Mouse (Mus musculus): Measurements from ENCODE around the gene Tpp1.

Gene Tpp1

DNA sequence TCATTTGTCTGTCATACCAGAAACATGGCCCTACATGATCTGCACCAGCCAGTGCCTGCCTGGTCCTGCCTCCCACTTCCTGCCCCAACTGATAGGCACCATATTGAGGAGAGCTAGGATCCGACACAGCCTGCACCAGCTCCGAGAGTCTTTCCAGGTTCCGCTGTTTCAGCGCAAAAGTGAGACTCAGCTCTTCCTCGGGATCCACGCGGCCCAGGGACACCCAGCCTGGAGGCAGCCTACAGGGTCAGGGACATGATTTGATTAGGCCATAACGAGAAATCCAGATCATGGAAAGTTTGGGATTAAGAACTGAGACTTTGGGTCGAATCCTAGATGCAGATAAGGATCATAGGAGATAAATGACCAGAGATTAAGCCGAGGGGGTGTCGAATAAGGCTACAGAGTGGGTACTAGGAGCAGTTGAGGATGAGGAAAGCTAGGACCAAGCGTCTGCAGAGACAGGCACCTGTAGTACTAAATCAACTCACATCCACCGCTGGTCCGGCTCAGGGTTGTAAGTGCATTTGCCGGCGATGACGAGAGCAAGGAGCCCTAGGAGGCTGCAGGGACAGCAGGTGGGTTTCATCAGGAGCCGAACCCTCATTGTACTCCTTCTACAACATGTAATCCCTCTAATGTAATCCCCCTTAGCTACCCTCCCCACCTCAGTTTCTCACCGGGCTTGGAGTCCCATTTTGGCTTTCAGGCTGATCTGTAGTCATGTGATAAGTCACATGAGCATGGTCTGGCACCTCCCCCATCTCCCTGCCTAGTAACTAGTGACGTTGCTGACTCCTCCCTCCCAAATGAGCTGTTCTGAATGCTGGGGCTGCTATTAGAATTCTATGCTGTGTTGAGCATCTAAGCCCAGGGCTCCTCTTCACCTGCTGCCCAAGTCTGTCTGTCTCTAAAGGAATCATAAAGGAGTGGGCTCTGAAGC, at the start of gene Tpp1:
Tpp1 (minus strand) TSS at position 745 of the 943 bp plus-strand sequence.
- DNase-seq (ENCODE audit: low spot score), result peak; percentile 92

DNA sequence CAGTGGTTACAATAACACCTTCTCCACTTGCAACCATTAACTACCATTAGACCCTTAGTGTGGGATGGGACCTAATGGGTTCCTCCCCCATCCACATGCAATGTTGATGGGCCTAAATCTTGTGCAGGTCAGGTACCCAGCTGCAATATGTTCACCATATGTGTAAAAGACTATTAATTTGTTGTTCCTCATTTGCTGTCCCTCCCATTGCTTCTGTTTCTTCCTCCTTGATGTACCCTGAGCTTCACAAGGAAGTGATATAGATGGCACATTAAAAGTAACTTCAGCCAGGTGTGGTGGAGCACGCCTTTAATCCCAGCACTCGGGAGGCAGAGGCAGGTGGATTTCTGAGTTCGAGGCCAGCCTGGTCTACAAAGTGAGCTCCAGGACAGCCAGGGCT, 44.9 kb upstream of the Tpp1 start:
- no peak for DNase-seq (ENCODE audit: low spot score)

DNA sequence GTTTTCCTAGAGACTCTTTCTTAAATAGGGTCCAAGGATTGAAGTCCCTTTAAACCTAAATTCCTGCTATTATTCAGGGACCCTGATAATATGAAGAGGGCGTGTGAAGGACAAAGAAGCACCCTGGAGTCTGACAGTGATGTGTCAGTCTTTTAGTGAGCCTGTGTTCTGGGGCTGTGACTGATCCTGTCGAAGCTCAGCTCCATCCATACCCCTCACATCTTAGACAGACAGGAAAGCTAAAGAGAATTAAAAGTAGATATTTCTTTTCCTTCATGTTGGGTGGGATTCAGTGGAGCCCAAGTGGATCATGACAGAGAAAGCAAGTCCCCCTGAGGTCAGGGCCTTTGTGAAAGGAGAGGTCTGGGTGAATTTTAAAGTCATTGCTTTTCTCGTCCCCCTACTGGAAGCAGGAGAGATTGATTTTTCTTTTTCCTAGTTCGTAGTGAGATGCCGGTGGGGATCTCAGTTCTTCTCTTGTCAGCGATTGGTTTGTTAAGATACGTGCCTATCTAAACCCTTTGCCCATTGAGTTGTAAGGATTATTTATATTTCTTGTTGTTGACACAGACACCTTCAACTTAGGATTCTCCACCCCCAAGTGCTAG, 43.8 kb upstream of the Tpp1 start:
- DNase-seq (ENCODE audit: low spot score), result no peak

DNA sequence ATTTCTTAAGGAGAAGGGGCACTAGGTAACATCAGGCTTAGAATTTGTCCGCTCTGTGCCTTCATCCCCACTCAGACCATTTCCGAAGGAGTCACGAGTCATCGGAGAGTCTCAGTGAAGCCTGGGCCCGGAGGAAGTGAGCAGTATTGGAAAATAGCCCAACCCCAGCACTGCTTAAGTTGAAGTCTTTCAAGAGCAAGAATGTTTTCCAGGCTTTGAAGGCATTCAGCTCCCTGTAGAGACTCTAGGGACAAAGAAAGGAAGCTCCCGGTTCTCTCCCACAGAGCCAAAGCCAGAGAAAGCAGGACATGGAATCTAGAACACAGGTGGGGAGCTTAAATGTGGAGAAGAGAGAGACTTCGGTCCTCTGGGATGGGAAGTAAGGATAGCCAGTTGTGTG, 41.7 kb upstream of the Tpp1 start:
- DNase-seq (ENCODE audit: low spot score), result no peak

DNA sequence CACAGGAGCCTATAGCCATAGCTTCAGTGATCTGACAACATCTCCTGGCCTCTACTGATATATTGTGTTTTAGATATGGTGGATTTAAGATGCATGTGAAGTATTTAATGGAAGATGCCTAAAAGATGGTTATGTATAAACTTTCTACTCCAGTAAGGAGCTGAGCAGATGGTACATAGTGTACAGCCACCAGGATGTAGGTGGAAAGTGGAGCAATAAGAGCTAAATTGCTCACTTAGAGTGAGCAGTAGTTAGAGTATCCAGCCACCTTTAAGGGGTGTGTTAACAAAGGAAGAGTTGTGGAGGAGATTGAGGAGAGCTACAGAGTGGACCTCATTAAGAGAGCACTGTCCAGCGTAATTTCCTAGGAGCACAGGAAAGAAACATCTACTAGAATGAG, 39.1 kb upstream of the Tpp1 start:
- no peak for DNase-seq (ENCODE audit: low spot score)

DNA sequence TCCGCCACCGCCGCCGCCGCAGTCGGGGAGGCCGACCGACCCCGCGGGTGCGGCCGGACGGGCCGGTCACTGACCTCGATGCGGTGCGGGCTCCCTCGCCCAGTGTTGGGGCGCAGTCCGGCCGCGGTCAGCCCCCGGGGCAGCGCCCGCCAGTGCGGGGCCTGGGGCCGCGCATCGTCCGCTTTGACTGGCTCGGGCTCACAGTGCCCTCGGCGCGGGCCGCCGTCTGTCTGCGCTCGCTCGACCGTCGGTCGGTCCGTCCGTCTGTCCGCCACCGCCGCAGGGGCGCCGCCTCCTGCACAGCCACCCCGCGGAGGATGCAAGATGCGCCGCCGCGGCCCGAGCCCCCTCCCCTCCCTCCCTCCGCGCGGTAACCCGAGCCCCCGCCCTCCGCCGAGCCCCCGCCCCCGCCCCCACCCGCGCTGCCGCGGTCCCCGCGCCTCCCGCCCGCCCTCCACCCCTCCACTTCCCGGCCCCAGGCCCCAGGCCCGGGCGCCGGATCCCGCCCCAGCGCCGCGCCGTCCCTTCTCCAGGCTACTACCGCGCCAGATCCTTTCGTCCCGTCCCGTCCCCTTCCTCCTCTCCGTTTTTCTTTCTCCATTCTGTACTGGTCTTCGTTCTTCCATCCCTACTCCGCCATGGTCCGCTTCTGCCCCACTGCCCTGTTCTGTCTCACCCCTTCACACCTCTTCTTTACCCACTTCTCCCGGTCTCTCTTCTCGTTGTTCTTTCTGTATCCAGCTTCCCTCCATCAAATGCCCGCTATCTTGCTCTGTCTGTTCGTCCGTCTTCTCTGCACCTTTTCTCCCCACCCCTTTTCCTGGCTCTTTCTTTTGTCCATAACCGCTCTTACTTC, 35.5 kb upstream of the Tpp1 start, which contains the start of gene Dchs1:
Dchs1 (minus strand) TSS at position 370 of the 856 bp plus-strand sequence.
- no peak for DNase-seq (ENCODE audit: low spot score)

DNA sequence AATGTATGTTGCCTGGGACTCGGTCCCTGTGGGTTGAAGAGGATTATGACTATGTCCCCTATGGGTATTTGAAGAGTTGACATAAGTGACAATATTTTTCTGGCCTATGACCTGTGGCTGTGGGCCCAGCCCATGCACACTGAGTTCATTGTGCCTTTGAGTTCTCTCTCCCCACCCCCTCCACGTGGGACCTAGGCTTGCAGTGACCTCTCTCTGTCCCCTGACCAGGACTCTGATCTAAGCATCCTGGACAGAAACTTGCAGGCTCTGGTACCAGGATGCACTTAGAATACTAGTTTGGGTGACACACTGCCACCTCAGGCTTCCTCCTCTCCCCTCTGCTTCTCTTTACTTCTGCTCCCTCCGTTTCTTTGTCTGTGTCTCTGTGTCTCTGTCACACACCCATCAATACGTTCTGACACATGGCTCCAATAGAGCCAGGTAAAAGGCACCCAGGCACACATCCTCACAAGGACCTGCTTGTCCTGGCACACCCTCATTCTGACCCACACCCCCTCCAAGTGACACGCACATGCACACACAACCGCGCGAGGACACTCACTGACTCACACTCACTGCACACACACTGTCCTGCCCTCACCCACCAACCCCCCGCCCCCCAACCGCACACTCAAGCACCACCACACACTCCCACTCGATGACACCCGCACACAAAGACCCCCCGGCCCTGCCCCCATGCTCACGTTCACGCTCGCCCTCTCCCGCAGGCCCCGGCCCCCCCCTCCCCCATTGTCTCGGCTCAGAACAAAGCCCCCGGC, 34.7 kb upstream of the Tpp1 start:
- no peak for DNase-seq (ENCODE audit: low spot score)

DNA sequence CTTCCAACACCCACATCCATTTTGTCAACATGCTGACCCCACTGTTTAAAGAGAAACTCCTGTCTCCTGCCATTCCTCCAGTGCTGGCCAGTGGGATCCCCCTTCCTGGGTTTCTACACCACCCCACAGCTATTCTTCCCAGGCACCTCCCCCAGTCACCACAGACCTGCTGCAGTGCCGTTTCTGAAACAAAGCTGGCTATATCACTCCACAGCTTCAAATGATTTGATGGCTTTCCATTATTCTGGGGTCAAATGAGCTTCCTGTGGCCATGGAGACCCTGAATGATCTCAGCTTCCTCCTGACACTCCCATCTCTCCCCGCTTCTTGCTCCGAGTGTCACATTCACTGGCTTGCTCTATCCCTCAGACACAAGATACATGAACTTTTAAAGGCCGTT, 32.5 kb upstream of the Tpp1 start:
- no peak for DNase-seq (ENCODE audit: low spot score)

DNA sequence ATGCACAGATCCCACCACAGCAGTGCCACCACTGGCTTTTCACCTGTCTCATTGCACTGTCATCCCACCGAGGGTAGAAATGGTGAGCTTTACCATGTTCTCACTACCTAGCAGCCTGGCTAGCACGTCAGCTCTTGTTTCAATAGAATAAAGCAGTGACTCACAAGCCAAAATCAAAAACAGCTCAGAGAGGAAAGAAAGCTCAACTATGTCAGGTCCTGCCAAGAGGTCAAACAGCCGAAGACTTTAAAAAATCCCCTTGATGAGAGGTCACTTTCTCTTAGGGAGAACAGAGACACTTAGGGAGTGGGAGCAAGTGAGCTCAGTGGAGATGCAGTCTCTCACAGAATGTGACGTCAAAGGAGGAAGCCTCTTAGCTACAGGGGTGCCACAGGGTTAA, 31.8 kb upstream of the Tpp1 start:
- DNase-seq (ENCODE audit: low spot score), result no peak

DNA sequence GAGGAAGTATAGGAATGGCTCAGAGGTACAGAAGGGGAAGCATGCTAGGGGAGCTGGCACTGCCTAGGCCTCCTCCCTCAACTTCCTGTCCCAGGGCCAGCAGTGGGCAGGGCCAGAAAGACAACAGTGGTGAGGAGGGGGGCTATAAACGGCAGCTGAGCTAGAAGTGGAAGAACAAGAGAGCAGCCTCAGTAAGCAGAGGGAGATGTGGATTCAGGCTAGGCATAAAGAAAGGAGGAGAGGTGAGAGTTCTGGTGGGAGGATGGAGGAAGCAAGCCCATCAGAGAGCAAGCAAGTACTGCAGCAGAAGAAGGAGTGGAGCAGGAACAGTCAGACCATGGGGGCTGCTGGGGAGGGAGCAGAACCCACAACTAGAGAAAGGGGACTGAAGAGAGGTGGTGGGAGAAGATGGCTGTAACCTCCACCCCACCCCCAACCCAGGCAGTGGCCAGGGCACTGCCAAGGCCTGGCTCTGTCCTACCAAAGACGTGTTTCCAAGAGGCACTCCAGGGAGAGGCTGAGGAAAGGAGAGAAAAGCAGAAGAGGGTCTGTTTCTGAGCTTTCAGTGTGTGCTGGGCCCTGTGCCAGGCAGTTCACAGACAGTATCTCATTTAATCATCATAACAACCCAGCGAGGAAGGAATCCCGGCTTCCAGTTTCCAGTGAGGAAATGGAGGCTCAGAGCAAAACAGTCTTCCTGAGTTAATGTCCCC, 26.7 kb upstream of the Tpp1 start:
- peak; percentile 54 for DNase-seq (ENCODE audit: low spot score)

DNA sequence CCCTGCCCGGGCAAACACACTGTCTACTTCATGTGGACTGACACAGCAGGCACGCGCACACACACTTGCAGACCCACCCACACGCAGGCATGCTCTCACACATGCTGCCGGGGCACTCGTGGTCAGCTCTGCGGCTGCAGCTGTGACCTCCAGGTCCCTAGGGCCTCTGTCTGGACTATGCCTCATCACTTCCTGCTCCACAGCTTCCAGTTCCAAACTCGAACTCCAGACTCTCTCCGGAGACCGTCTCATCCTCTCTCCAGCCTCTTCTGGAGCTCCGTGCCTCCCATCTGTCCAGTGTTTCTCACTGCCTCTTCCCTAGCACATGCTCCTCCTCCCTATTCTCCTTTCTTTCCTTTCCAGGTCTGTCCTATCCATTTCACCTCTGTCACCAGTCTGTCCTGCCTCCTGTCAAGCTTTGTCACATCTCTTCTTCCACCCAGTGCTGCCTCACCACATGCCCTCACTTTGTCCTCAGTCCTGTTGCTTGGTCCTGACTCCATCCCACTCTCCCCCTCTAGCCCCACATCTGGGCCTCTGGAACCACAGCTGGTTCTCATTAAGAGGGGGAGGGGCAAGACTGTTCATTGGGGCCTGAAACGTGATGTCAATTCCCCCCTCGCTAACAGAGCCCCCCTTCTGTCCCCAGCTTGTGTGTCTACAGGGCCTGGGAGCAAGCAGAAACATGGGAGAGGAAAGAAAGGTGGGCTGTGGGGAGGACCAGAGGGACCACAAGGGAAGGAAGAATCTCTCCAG, 25.9 kb upstream of the Tpp1 start:
- DNase-seq (ENCODE audit: low spot score), result peak; percentile 48

DNA sequence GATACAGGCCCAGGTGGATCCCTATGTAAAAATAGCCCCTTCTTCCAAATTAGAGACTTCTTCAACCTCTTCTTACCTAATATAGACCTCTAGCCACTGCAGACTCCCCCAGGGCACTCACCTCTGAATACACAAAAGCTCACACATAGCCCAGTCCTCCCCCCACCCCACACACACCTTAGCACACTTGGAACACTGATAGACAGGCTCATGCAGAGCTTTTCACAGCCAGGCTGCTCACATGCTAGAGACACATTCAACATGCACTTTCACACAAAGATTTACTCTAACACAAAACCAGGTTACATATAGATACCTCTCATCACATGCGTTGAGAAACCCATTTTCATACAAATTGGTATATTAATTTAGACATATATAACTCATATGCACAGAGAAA, 25.3 kb upstream of the Tpp1 start:
- DNase-seq (ENCODE audit: low spot score), result no peak

DNA sequence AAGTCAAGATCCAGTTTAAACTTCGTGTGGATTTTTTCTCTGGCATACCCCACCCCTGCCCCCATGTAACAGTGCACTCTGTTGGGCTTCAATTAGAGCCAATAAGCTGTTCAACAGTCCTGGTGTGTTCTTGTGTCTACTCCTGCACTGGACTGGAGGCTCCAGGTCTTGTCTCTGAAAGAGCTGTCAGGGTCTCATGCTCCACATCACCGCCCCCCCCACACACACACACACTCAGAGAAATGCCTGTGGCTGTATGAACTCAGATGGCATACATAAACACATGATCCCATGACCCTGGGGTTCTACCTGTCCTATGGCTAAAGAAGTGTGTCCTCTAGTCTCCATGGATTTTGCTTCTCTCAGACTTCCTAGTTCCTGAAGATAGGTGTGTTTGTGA, 24.0 kb upstream of the Tpp1 start:
- DNase-seq (ENCODE audit: low spot score), result no peak

DNA sequence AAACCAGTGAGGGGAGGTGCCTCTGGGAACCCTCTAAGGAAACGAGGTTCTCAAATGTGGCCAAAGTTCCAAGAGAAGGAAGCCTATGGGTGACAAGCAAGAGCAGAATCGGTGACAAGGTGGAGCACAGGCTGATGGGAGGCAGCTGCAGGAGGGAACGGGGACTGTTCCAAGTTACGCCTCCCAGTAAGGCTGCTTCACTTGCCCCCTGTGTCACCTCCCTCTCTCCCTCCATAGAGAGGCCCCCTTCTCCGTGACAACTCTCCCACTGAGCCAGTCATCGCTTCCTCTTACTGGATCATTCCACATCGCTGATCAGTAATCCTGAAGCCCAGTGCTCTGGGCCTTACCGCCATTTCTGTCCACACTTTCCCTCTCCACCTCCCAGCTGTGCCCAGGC, 22.6 kb upstream of the Tpp1 start:
- DNase-seq (ENCODE audit: low spot score), result no peak

DNA sequence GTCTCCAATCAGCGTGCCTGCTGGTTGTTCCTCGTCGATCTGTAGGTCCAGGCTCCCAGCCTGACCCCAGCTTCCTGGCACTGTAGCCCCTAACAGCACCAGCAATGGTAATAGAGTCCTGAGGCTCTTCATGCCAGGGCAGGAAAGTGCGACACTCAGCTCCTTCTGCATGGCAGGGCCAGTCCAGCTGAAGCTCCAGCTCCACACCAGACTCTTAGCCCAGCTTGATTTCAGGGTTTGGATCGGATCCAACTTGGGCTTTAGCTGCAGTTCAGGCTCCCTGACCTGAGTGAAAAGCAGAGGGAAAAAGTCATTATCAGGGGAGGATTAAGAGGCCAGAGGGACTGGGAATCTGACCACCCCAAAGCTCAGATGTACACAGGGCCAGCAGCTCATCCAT, 21.0 kb upstream of the Tpp1 start:
- no peak for DNase-seq (ENCODE audit: low spot score)

DNA sequence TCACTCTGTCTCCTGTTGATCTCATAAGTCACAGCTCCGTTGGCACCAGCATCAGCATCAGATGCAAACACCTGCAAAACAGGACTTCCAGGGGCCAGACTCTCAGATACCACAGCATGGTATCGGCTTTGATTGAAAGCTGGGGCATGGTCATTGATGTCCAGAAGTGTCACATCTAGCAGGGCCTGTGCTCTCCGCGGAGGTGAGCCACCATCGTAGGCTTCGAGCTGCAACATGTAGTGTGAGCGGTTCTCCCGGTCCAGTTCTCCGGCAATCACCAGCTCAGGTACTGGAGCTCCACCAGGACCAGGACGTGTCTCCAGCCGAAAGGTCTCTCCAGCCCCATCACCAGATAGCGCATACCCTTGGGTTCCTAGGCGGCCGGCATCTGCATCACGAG, 20.3 kb upstream of the Tpp1 start:
- DNase-seq (ENCODE audit: low spot score), result no peak

DNA sequence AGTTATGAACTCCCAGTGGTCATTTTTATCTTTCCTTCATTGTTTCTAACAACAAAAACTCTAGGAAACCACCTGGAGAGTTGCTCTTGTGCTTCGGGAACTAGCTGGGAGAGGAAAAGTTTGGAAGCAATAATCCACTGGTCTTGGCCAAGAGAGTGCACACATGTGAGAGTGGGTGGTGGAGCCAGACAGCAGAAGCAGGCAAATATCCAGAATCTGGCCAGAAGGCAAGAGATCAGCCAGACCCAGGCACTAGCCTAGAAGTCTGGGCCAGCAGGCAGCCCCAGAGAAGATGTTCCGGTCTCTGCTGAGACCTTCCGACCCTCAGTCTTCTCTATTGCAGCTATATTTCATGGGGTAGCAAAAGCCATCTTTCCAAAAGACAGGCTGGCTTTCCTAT, 17.9 kb upstream of the Tpp1 start:
- no peak for DNase-seq (ENCODE audit: low spot score)

DNA sequence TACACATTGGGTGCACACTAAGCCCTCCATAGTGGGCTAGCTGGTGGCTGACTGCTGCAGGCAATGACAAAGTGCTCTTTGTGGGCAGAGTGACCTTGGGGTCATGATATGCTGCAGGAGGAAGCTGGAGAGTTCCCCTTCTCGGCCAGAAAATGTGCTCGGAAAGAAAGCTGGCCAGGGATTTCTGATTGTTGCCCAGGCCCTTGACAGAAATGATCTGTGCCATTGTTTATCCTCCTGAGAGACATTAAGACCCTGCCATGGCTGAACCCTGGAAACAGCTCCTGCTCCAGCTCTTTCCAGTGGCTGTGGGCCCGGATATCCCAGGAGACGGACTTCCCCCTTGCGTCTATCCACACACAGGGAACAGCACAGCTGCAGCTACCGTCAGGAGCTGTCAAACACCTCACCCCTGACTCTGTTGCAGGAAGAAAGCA, 15.7 kb upstream of the Tpp1 start:
- no peak for DNase-seq (ENCODE audit: low spot score)

DNA sequence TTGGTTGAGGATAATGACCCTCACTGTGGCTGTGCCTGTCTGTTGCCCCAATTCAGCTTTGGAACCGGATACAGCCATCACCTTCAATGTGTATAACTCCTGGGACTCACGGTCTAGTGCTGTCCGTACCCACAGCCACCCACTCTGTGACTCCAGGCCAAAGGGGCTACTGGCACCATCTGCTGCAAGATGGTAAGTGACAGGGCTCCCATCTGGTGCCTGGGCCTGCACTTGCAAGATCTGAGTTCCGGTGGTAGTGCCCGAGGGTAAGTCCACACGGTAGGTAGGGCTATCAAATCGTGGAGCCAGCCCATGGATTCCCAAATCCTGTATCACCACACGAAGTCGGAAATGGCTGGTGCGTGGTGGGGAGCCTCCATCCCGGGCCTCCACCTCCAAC, 12.3 kb upstream of the Tpp1 start:
- DNase-seq (ENCODE audit: low spot score), result no peak

DNA sequence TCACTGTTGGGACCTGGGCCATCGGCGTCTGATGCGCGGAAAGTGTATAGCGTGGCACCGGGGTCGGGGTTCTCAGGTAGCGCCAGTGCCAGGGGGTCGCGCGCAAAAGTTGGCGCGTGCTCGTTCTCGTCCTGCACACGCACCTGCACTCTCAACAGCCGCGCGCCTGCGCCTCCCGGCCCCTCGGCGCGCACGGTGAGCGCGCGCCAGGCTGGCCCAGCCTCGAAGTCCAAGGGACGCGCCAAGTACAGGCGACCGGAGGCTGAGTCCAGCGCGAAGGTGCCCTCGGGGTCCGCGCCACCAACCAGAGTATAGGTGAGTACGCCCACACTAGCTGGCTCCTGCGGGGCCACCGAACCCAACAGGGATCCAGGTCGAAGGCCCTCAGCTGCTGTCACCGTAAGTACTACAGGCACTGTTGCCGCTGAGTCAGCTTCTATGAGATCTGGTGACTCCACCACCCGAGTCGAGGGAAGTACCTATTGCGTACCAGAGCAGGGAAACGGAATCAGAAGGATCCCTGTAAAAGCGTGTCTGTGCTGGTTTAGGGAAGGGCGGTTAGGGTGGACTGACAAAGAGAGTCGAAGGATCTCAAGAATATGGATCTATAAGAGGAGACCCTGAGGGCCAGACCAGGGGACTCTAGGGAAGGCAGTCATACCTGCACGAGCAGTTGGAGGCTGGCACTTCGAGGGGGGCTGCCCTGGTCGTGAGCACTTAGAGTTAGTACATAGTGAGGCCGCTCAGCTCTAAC, 10.7 kb upstream of the Tpp1 start:
- no peak for DNase-seq (ENCODE audit: low spot score)

Data from testis, postnatal 10 days (tissue).